Mouse (Mus musculus) liver, embryonic 13.5 days (tissue): ENCODE results near the gene Zrsr1. TPM values are rescaled to one million over a fixed set of nuclear protein-coding genes. Genes with fewer than 3 reads are reported as not detected.

Source experiments
- ATAC-seq: fragments of 200-750 bp; cut with Nextera tagmentation; 2 replicates; pipeline ENCODE4 v1.8.0; 2017; ENCODE audit warnings: low read depth, mild to moderate bottlenecking, moderate number of reproducible peaks, moderate library complexity
- DNase-seq: peaks from one replicate; pipeline ENCODE4 v3.0.0; 2022
- H3K27ac ChIP-seq: fragments of 300-500 bp; sonication (generic); 2 replicates; pipeline ENCODE4 v1.5.1; 2015; ENCODE audit warnings: moderate library complexity, mild to moderate bottlenecking, inconsistent platforms
- H3K27me3 ChIP-seq: fragments of 300-500 bp; sonication (generic); 2 replicates; pipeline ENCODE4 v1.6.1; 2015; ENCODE audit warnings: mild to moderate bottlenecking, inconsistent platforms
- H3K36me3 ChIP-seq: fragments of 300-500 bp; sonication (generic); 2 replicates; pipeline ENCODE4 v1.6.1; 2015; ENCODE audit warnings: mild to moderate bottlenecking, inconsistent platforms
- H3K4me1 ChIP-seq: fragments of 300-500 bp; sonication (generic); replicated peaks from 2 replicates; pipeline ENCODE4 v1.6.1; 2015; ENCODE audit warnings: inconsistent platforms
- H3K4me2 ChIP-seq: fragments of 300-500 bp; sonication (generic); 2 replicates; pipeline ENCODE4 v1.6.1; 2015; ENCODE audit warnings: inconsistent platforms, mild to moderate bottlenecking, moderate library complexity
- H3K4me3 ChIP-seq: fragments of 300-500 bp; sonication (generic); replicated peaks from 2 replicates; pipeline ENCODE4 v1.5.1; 2015; ENCODE audit warnings: mild to moderate bottlenecking, inconsistent platforms
- H3K9ac ChIP-seq: fragments of 300-500 bp; sonication (generic); 2 replicates; pipeline ENCODE4 v1.6.1; 2015; ENCODE audit warnings: mild to moderate bottlenecking, inconsistent platforms
- H3K9me3 ChIP-seq: fragments of 300-500 bp; sonication (generic); replicated peaks from 2 replicates; pipeline ENCODE4 v1.6.1; 2016; ENCODE audit warnings: inconsistent platforms
- WGBS: fragments of 180-500 bp; shearing (Covaris S2); methylation state at CpG from one replicate; pipeline ENCODE4 v1.1.7; 2015; ENCODE audit not compliant: insufficient replicate concordance; 5-methylcytosine and 5-hydroxymethylcytosine counted together
- polyA plus RNA-seq: library from polyadenylated mRNA; unstranded; fragments of >200 nt; fragmentation: Nextera tagmentation; extraction: Ambion mirVana; gene quantifications from 2 replicates; pipeline ENCODE4 v1.2.1, GENCODE M21; 2015

The Zrsr1 gene
- polyA plus RNA-seq, 1 experiment from 2014 or later = 2.2 TPM

DNA sequence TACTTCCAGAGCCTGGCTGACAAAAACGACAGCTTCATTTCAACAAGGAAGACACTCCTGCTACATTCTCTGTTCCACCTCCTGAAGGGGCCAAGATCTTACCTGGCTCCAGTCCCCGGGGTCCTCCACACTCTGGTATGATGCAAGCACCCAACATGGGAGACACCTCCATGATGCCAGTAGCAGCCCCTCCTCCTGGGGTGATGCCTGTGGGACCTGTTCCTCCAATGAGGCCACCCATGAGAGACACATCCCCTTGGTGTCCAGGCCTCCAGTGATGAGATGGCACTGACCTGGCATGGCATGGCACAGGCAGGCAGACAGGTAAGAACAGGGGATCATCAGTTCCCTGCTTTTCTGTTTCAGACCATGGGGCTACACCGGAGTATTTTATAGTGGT lies 6.4 kb downstream of the Zrsr1 start:
- no peaks in the 10 kb centered on the region for H3K27me3 ChIP-seq
- no peak overlapping the region for H3K9ac ChIP-seq
- H3K4me2 ChIP-seq = no peak overlapping the region
- ATAC-seq (no peak), DNase-seq (no peak)
- WGBS = 84% methylated on average over 3 of the region's 3 CpGs
- H3K27ac ChIP-seq = no peak overlapping the region
- H3K36me3 ChIP-seq = peaks cover 43% of the 10 kb centered on the region
- no peaks in the 10 kb centered on the region for H3K9me3 ChIP-seq
- no peak overlapping the region for H3K4me3 ChIP-seq
- peaks cover 57% of the 10 kb centered on the region for H3K4me1 ChIP-seq

DNA sequence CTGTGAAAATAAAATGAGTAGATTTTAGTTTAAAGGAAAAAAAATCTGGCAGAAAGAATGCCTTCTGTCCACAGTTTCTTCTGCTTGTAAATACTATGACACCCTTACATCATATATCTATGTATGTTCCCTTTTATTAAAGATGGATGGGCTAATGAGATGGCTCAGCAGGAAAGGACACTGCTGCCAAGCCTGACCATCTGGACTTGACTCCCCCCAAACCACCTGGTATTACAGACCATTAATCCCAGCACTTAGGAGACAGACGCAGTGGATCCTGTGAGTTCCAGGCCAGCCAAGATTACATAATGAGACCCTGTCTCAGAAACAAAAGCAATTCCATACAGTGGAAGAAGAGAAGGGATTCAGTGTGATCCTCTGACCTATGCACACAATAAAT lies 6.9 kb downstream of the Zrsr1 start:
- Histone ChIP-seq H3K9me3 (no peaks in the 10 kb centered on the region), H3K9ac (no peak overlapping the region), H3K4me1 (peaks cover 59% of the 10 kb centered on the region), H3K4me2 (no peak overlapping the region), H3K4me3 (no peak overlapping the region), H3K36me3 (peaks cover 38% of the 10 kb centered on the region), H3K27ac (no peak overlapping the region), H3K27me3 (no peaks in the 10 kb centered on the region)
- 84% methylated on average over 1 of the region's 1 CpGs for WGBS
- DNase-seq = no peak
- no peak for ATAC-seq

DNA sequence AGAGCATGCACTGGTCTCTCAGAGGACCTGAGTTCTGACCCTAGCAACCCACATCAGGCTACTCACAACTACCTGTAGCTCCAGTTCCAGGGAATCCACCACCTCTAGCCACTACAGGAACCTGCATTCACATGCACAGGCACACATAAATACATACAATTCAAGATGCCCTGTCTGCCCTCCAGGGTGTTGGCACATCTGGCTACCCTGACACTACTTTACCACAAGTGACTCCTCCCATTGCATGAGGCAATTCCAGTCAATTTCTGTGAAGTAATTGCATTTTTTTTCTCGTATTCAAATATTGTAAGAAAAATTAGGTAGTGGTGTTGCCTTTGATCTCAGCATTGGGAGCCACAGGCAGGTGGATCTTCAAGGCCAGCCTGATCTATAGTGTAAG lies 7.4 kb downstream of the Zrsr1 start:
- ATAC-seq (no peak), DNase-seq (no peak)
- WGBS = 70% methylated on average over 1 of the region's 1 CpGs
- Histone ChIP-seq H3K4me3 (no peak overlapping the region), H3K27me3 (no peaks in the 10 kb centered on the region), H3K9ac (no peak overlapping the region), H3K9me3 (no peaks in the 10 kb centered on the region), H3K27ac (no peak overlapping the region), H3K36me3 (peaks cover 35% of the 10 kb centered on the region), H3K4me1 (peaks cover 58% of the 10 kb centered on the region), H3K4me2 (no peak overlapping the region)

DNA sequence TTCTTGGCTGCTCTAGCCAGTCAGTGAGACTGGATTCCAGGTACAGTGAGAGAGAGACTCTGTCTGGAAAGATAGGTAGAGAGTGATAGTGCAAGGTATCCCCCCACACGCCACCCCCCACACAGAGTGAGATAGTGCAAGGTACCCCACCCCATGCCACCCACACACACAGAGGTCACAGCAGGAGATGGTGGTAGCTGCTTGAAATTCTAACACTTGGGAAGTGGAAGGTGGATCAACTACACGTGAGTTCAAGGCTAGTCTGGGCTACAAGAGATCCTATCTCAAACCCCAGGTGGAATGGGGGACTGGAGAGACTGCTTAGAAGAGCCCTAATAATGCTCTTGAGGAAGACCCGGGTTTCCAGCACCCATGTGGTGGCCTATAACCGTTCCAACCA lies 9.2 kb downstream of the Zrsr1 start:
- no peaks in the 10 kb centered on the region for H3K27me3 ChIP-seq
- 17% methylated on average over 4 of the region's 4 CpGs for WGBS
- no peak for ATAC-seq
- H3K36me3 ChIP-seq = peaks cover 31% of the 10 kb centered on the region
- peak overlapping the region; percentile 72 for H3K4me3 ChIP-seq
- H3K4me2 ChIP-seq = peak overlapping the region; percentile 86
- H3K4me1 ChIP-seq = peaks cover 49% of the 10 kb centered on the region
- no peak for DNase-seq
- peak overlapping the region; percentile 96 for H3K27ac ChIP-seq
- H3K9me3 ChIP-seq = no peaks in the 10 kb centered on the region
- H3K9ac ChIP-seq = peak overlapping the region; percentile 80

DNA sequence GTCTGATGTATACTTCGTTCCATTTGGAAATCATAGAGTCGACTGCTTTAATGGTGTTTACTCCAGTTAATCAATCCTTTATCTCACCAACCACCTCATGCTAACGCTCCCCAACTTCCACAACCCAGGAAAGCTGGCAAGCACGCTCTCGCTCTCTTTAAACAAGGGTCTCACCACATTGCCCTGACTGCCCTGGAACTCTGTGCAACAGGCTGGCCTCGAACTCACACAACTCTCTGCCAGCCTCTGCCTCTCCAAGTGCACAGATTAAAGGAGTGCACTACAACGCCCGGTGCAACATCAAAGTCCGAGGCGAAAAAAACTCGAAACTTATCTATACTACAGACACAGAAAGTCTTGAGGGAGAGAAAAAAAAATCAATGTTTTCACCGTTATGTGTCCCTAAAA lies 9.7 kb downstream of the Zrsr1 start:
- H3K4me1 ChIP-seq = peaks cover 44% of the 10 kb centered on the region
- peaks cover 26% of the 10 kb centered on the region for H3K36me3 ChIP-seq
- H3K27me3 ChIP-seq = no peaks in the 10 kb centered on the region
- peak overlapping the region; percentile 96 for H3K27ac ChIP-seq
- peak overlapping the region; percentile 86 for H3K4me2 ChIP-seq
- ATAC-seq = peak; percentile 47
- peak overlapping the region; percentile 80 for H3K9ac ChIP-seq
- WGBS = 1% methylated on average over 12 of the region's 12 CpGs
- DNase-seq = no peak
- peak overlapping the region; percentile 72 for H3K4me3 ChIP-seq
- H3K9me3 ChIP-seq = no peaks in the 10 kb centered on the region

DNA sequence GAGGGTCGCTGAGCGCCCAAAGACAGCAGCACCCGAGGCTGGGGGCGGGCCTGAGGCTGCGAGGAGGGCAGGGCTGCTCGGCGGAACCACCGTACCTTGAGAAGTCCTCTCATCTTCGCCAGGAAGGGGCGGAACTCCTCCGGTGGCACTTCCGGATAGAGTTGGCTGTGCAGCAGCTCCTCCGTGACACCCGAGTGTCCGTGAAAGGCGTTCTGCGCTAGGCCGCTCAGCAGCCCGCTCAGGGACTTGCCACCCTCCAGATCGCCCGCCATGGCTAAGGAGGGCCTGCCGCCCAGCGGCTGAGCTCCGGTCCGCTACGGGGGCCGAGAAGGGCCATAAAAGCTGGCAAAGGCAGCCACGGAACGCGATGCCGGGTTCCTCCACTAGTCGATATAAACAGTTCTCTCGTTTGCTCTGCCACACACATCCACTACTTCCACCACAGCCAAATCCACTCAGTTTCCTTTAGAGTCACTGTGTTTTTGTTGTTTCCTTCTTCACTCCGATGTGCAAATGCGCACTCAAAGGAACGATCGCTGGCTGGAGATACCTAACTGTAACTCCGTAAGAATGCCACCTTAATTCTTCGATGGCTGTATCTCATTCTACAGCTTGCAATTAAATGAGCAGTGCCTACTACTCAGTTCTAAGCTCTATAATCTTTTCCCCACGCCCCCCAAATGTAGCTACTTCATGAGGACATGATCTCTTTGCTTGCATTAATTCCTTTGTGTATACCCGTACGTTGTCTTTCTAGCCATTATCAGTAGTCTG lies 10.4 kb downstream of the Zrsr1 start, which contains the start of the genes Gm28048 and Commd1:
TSS of gene Gm28048 (minus strand) at position 107 of the 774 bp plus-strand sequence.
TSS of gene Commd1 (minus strand) at position 399 of the 774 bp plus-strand sequence.
- ATAC-seq (peak; percentile 91), DNase-seq (peak; percentile 90)
- WGBS = 2% methylated on average over 42 of the region's 42 CpGs

DNA sequence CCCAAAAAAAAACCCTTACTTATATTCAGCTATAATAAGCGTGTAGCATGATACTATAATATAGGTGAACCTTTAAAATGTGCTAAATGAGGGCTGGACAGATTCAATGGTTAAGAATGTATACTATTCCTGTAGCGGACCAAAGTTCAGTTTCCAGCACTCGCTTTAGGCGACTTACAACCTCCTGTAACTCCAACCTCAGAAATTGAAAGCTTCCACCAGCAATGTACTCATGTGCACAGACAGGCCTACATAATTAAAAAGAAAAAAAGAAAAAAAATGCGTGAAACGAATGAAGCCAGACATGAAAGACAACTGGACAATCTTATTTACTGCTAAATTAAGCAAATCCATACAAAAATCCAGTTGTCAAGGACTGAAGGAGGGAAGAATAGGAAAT lies 11.0 kb downstream of the Zrsr1 start:
- 67% methylated on average over 6 of the region's 6 CpGs for WGBS
- no peak overlapping the region for H3K27ac ChIP-seq
- no peak for ATAC-seq

More for the DNA sequence above, 10.4 kb downstream of the Zrsr1 start, which contains the start of the genes Gm28048 and Commd1:
- H3K4me2 ChIP-seq = peak within 1 kb of the TSS; percentile 86
- peak within 1 kb of the TSS; percentile 72 for H3K4me3 ChIP-seq
- peak within 1 kb of the TSS; percentile 96 for H3K27ac ChIP-seq
- no peaks in the 10 kb centered on the region for H3K27me3 ChIP-seq
- peaks cover 19% of the 10 kb centered on the region for H3K36me3 ChIP-seq
- no peaks in the 10 kb centered on the region for H3K9me3 ChIP-seq
- peaks cover 38% of the 10 kb centered on the region for H3K4me1 ChIP-seq
- H3K9ac ChIP-seq = peak within 1 kb of the TSS; percentile 80

DNA sequence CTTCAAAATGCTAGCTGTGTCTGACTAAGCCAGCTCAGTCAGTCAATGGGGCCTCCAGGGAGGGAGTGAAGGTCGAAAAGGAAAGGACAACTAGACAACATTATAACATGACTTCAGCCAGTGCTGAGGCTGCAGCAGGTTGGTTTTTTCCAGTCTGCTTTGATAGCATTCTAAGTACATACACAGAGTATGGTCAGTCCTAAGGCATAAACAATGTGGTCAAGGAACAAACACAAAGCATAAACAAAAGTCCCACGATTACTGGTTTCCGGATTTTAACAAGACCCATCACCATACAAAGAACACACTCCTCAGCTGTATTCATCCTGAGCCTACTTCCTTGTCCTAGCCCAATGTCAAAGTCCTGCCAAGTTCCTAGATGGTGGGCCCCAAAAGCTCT lies 13.7 kb downstream of the Zrsr1 start:
- no peak overlapping the region for H3K9ac ChIP-seq
- DNase-seq = no peak
- H3K27ac ChIP-seq = no peak overlapping the region
- 69% methylated on average over 3 of the region's 3 CpGs for WGBS
- H3K4me2 ChIP-seq = no peak overlapping the region
- no peaks in the 10 kb centered on the region for H3K36me3 ChIP-seq
- no peak for ATAC-seq
- no peaks in the 10 kb centered on the region for H3K27me3 ChIP-seq
- peaks cover 25% of the 10 kb centered on the region for H3K4me1 ChIP-seq
- no peaks in the 10 kb centered on the region for H3K9me3 ChIP-seq
- H3K4me3 ChIP-seq = no peak overlapping the region

More for the DNA sequence above, 11.0 kb downstream of the Zrsr1 start:
- Histone ChIP-seq H3K27me3 (no peaks in the 10 kb centered on the region), H3K36me3 (peaks cover 13% of the 10 kb centered on the region), H3K9ac (peak overlapping the region; percentile 41; the same call in 1 of the 2 replicates), H3K4me1 (peaks cover 31% of the 10 kb centered on the region), H3K9me3 (no peaks in the 10 kb centered on the region), H3K4me3 (peak overlapping the region; percentile 10; the same call in 1 of the 2 replicates), H3K4me2 (peak overlapping the region; percentile 86)
- no peak for DNase-seq

DNA sequence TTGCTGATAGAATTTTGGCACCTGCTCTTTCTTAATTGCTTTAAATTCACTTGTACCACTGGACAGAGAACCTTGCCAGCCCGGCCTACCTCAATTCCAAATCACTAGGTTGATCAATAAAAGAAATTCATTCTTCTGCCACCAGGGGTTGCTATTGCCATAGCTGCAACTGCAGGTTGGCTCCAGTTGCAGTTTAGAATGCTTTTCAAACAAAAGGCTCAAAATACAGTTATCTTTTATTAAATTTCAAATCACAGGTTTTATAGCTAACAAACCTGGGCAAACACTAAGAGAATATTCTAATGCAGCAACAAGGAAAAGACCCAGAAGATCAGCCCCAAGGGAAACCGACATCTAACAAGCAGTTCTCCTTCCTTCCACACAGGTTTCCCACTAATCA lies 15.6 kb downstream of the Zrsr1 start:
- Histone ChIP-seq H3K4me3 (no peak overlapping the region), H3K36me3 (no peaks in the 10 kb centered on the region), H3K4me2 (no peak overlapping the region), H3K27ac (no peak overlapping the region), H3K9ac (no peak overlapping the region), H3K9me3 (no peaks in the 10 kb centered on the region), H3K27me3 (no peaks in the 10 kb centered on the region), H3K4me1 (peaks cover 27% of the 10 kb centered on the region)
- DNase-seq (peak; percentile 38), ATAC-seq (no peak)
- 47% methylated on average over 2 of the region's 2 CpGs for WGBS

DNA sequence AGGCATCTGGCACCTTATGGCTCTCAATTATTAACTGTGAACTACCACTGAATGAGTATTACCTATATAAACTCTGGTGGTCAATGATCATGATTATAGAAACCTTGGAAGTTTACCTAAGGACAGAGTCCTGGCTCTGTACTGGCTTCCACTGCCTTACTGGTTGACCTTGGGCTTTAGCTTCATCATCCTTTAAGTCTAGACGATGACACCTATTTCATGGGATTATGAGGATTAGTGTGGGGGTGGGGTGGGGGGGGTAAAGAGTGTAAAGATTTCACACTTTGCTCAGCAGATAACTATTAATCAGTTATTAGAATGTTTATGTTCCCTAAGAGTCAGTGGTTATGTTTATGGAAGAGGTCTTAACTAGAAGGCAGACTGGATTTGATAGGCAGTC lies 18.0 kb downstream of the Zrsr1 start:
- Histone ChIP-seq H3K4me2 (peak overlapping the region; percentile 88), H3K9ac (peak overlapping the region; percentile 83), H3K36me3 (peaks cover 14% of the 10 kb centered on the region), H3K4me3 (peak overlapping the region; percentile 91), H3K4me1 (peaks cover 24% of the 10 kb centered on the region), H3K27ac (peak overlapping the region; percentile 85), H3K9me3 (no peaks in the 10 kb centered on the region), H3K27me3 (no peaks in the 10 kb centered on the region)
- ATAC-seq (peak; percentile 10; the same call in 1 of the 2 replicates), DNase-seq (no peak)
- 55% methylated on average over 1 of the region's 1 CpGs for WGBS

DNA sequence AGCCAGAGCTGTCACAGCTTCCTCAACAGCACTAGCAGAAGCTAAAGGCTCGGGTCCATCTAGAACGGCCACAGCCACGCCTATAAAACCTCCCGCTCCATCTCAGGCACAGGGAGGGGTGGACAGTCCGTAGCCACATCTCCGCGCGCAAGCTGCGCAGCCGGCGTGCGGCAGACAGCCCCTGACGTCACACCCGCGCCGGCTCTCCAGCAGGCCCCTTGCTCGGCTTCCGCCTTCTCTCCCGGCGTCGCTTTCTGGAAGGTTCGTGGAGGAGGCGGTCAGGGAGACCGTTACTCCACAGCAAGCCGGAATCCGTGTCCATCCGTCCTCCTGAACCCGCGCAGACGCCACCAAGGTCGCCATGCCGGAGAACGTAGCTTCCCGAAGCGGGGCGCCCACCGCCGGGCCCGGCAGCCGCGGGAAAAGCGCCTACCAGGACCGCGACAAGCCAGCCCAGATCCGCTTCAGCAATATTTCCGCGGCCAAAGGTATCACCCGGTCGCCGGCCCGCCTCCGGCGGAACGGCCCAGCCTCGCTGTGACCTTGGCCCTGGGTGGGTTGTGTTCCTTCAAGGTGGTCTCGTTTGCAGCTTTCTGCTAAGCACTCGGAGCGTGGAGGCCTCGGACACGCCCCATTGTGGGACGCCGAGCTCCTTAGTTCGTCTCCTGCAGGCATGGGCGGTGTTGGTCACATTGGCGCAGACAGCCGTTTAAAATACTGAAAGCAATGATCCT lies 18.8 kb downstream of the Zrsr1 start, which contains the start of gene Cct4:
TSS of gene Cct4 (plus strand) at position 127 of the 734 bp plus-strand sequence.
- Histone ChIP-seq H3K9me3 (no peaks in the 10 kb centered on the region), H3K27ac (peak within 1 kb of the TSS; percentile 85), H3K36me3 (peaks cover 22% of the 10 kb centered on the region), H3K4me3 (peak within 1 kb of the TSS; percentile 91), H3K4me1 (peaks cover 24% of the 10 kb centered on the region), H3K4me2 (peak within 1 kb of the TSS; percentile 88), H3K9ac (peak within 1 kb of the TSS; percentile 83), H3K27me3 (no peaks in the 10 kb centered on the region)
- WGBS = under 1% methylated on average over 66 of the region's 66 CpGs
- ATAC-seq (peak; percentile 96), DNase-seq (peak; percentile 88)
